Mouse (Mus musculus) MEL (cell line): ENCODE data around the gene Gucd1. TPM values are rescaled to one million over a fixed set of nuclear protein-coding genes. Genes with fewer than 3 reads are reported as not detected.
"Not testable (repeated sequence)": the region's sequence is repeated elsewhere in the genome, so short reads cannot be mapped to it uniquely, and the experiment has no call there.

ENCODE experiments used
- DNase-seq: peaks from one replicate; pipeline ENCODE4 v3.0.0; 2011; ENCODE audit warnings: low read depth, low spot score
- H3K27ac ChIP-seq: 2 replicates; pipeline ENCODE4 v1.5.1; 2012; ENCODE audit warnings: low read depth, mild to moderate bottlenecking, control low read depth, low read length, moderate library complexity; ENCODE audit not compliant: control insufficient read depth
- H3K27me3 ChIP-seq, 2 experiments: fragments of 150-350 bp in 1 of 2; sonication (generic) in 1 of 2; 2 replicates each; pipeline ENCODE4 v1.6.1; 2012; ENCODE audit warnings: low read length in 2 of 2, mild to moderate bottlenecking in 2 of 2, improper control_type of control experiment in 1 of 2, moderate library complexity in 1 of 2; ENCODE audit not compliant: insufficient read depth in 2 of 2, control insufficient read depth in 1 of 2
- H3K36me3 ChIP-seq, 2 experiments: 2 replicates each; pipeline ENCODE4 v1.6.1; 2012 to 2014; ENCODE audit warnings: low read length in 2 of 2, improper control_type of control experiment in 1 of 2, inconsistent platforms in 1 of 2, mild to moderate bottlenecking in 1 of 2; ENCODE audit not compliant: insufficient read depth in 2 of 2, control insufficient read depth in 1 of 2
- H3K4me1 ChIP-seq, 2 experiments: fragments of 150-350 bp in 1 of 2; sonication (generic) in 1 of 2; 2 replicates each; pipeline ENCODE4 v1.6.1; 2012; ENCODE audit warnings: low read length in 2 of 2, improper control_type of control experiment in 1 of 2, mild to moderate bottlenecking in 1 of 2; ENCODE audit not compliant: insufficient read depth in 2 of 2, control insufficient read depth in 1 of 2
- H3K4me3 ChIP-seq, 2 experiments: fragments of 150-350 bp in 1 of 2; sonication (generic) in 1 of 2; 2 replicates each; pipeline ENCODE4 v1.5.1; 2012; ENCODE audit warnings: low read depth in 2 of 2, low read length in 2 of 2, mild to moderate bottlenecking in 2 of 2, moderate library complexity in 2 of 2, control low read depth in 1 of 2, improper control_type of control experiment in 1 of 2; ENCODE audit not compliant: control insufficient read depth in 1 of 2, insufficient read depth in 1 of 2
- H3K79me2 ChIP-seq: 2 replicates; pipeline ENCODE4 v1.6.1; 2012; ENCODE audit warnings: mild to moderate bottlenecking, low read length, moderate library complexity; ENCODE audit not compliant: control insufficient read depth, poor library complexity, insufficient read depth
- H3K9ac ChIP-seq: 2 replicates; pipeline ENCODE4 v1.6.1; 2012; ENCODE audit warnings: low read depth, mild to moderate bottlenecking, control low read depth, low read length, moderate library complexity; ENCODE audit not compliant: control insufficient read depth, poor library complexity, severe bottlenecking
- H3K9me3 ChIP-seq: fragments of 150-350 bp; sonication (generic); replicated peaks from 2 replicates; pipeline ENCODE4 v1.6.1; 2012; ENCODE audit warnings: mild to moderate bottlenecking, low read length, improper control_type of control experiment, moderate library complexity; ENCODE audit not compliant: insufficient read depth
- GATA1 ChIP-seq: IDR thresholded peaks from 2 replicates; pipeline ENCODE4 v1.6.1; 2011; ENCODE audit warnings: low read depth, low read length, improper control_type of control experiment
- KAT2A ChIP-seq: conservative IDR thresholded peaks from 2 replicates; pipeline ENCODE4 v1.6.1; 2012; ENCODE audit warnings: low read depth, low read length, improper control_type of control experiment, inconsistent platforms
- MXI1 ChIP-seq: IDR thresholded peaks from 2 replicates; pipeline ENCODE4 v1.6.1; 2011; ENCODE audit warnings: mild to moderate bottlenecking, low read depth, low read length, improper control_type of control experiment
- NELFE ChIP-seq: IDR thresholded peaks from 2 replicates; pipeline ENCODE4 v1.6.1; 2011; ENCODE audit warnings: low read depth, low read length, improper control_type of control experiment
- NRF1 ChIP-seq: IDR thresholded peaks from 2 replicates; pipeline ENCODE4 v1.6.1; 2014; ENCODE audit warnings: low read depth, mild to moderate bottlenecking, inconsistent platforms, low read length, improper control_type of control experiment, moderate library complexity; ENCODE audit not compliant: poor library complexity, insufficient read depth, severe bottlenecking
- POLR2AphosphoS2 ChIP-seq: IDR thresholded peaks from 2 replicates; pipeline ENCODE4 v1.6.1; 2011; ENCODE audit warnings: low read length, improper control_type of control experiment
- RCOR1 ChIP-seq: IDR thresholded peaks from 2 replicates; pipeline ENCODE4 v1.6.1; 2012; ENCODE audit warnings: low read depth, mild to moderate bottlenecking, inconsistent platforms, low read length, improper control_type of control experiment
- SMC3 ChIP-seq: IDR thresholded peaks from 2 replicates; pipeline ENCODE4 v1.6.1; 2011; ENCODE audit warnings: low read depth, low read length, improper control_type of control experiment
- TAL1 ChIP-seq: IDR thresholded peaks from 2 replicates; pipeline ENCODE4 v1.6.1; 2012; ENCODE audit warnings: mild to moderate bottlenecking, inconsistent platforms, low read length, moderate library complexity, mixed read lengths
- TBP ChIP-seq: IDR thresholded peaks from 2 replicates; pipeline ENCODE4 v1.8.0; 2011; ENCODE audit warnings: low read depth, low read length, improper control_type of control experiment
- TCF12 ChIP-seq: IDR thresholded peaks from 2 replicates; pipeline ENCODE4 v1.6.1; 2014; ENCODE audit warnings: low read depth, mild to moderate bottlenecking, inconsistent platforms, low read length, improper control_type of control experiment, moderate library complexity
- USF1 ChIP-seq: IDR thresholded peaks from 2 replicates; pipeline ENCODE4 v1.6.1; 2014; ENCODE audit warnings: low read depth, mild to moderate bottlenecking, inconsistent platforms, low read length, improper control_type of control experiment, moderate library complexity
- ZMIZ1 ChIP-seq: IDR thresholded peaks from 2 replicates; pipeline ENCODE4 v1.6.1; 2012; ENCODE audit warnings: low read depth, mild to moderate bottlenecking, inconsistent platforms, low read length, improper control_type of control experiment, moderate library complexity
- polyA plus RNA-seq, 2 experiments: library from polyadenylated mRNA; stranded (reverse) in 1 of 2; unstranded in 1 of 2; fragments of >175 nt in 1 of 2; fragments of >200 nt in 1 of 2; gene quantifications; 2 replicates each; pipeline versions ENCODE4 v1.2.1 to v1.2.4; 2012; ENCODE audit warnings: low replicate concordance in 2 of 2, low read depth in 1 of 2; ENCODE audit not compliant: insufficient read length in 2 of 2, insufficient read depth in 1 of 2, missing spikeins in 1 of 2
- total RNA-seq: library from RNA; depleted of rRNA; stranded (reverse); fragments of 300-350 nt; gene quantifications from 2 replicates; pipeline ENCODE4 v1.2.3, GENCODE M21; 2012

Gucd1 gene
- total and polyA plus RNA-seq, 3 experiments = 18.7 to 30.7 TPM; not detected in 1

GRCm38 (mm10) chr10:75499791-75500190 lies 18.0 kb downstream of the Gucd1 start:
- no peak overlapping the region for H3K27ac ChIP-seq
- TF ChIP-seq SMC3 (no peak), TBP (no peak), ZMIZ1 (no peak), NELFE (no peak), TCF12 (no peak), USF1 (no peak)

GRCm38 (mm10) chr10:75499214-75499613 lies 18.6 kb downstream of the Gucd1 start:
- H3K9me3 ChIP-seq, H3K9ac ChIP-seq, H3K36me3 ChIP-seq, H3K79me2 ChIP-seq, H3K4me1 ChIP-seq, H3K27ac ChIP-seq, DNase-seq, H3K4me3 ChIP-seq, H3K27me3 ChIP-seq: not testable (repeated sequence)

More at GRCm38 (mm10) chr10:75499791-75500190, 18.0 kb downstream of the Gucd1 start:
- no peak for DNase-seq
- H3K9me3 ChIP-seq = no peaks in the 10 kb centered on the region
- no peak overlapping the region for H3K4me3 ChIP-seq
- H3K79me2 ChIP-seq = no peaks in the 10 kb centered on the region
- H3K36me3 ChIP-seq = peaks cover 0 to 3% of the 10 kb centered on the region in 2 experiments; a peak in 2 of 4 replicates
- peaks cover 0 to 9% of the 10 kb centered on the region in 2 experiments; a peak in 2 of 4 replicates for H3K4me1 ChIP-seq
- no peaks in the 10 kb centered on the region for H3K27me3 ChIP-seq
- H3K9ac ChIP-seq = no peak overlapping the region

GRCm38 (mm10) chr10:75495921-75496320 lies 21.9 kb downstream of the Gucd1 start:
- peaks cover 0 to 7% of the 10 kb centered on the region in 2 experiments; a peak in 2 of 4 replicates for H3K4me1 ChIP-seq
- TF ChIP-seq KAT2A = no peak
- TF ChIP-seq MXI1 = no peak
- TF ChIP-seq RCOR1 = no peak
- no peak for TF ChIP-seq POLR2AphosphoS2
- TF ChIP-seq TBP = no peak
- no peak for TF ChIP-seq GATA1
- no peak for TF ChIP-seq USF1
- no peak for TF ChIP-seq NRF1
- no peak for TF ChIP-seq TAL1
- TF ChIP-seq, all 39 proteins: peak for 0
- Histone ChIP-seq H3K36me3 (peaks cover 0 to 4% of the 10 kb centered on the region in 2 experiments; a peak in 2 of 4 replicates), H3K9me3 (no peaks in the 10 kb centered on the region), H3K27me3 (no peaks in the 10 kb centered on the region), H3K9ac (no peak overlapping the region), H3K79me2 (no peaks in the 10 kb centered on the region), H3K4me3 (no peak overlapping the region), H3K27ac (no peak overlapping the region)
- no peak for DNase-seq
